Mouse (Mus musculus): Measurements from ENCODE around the gene Matn4.

DNA sequence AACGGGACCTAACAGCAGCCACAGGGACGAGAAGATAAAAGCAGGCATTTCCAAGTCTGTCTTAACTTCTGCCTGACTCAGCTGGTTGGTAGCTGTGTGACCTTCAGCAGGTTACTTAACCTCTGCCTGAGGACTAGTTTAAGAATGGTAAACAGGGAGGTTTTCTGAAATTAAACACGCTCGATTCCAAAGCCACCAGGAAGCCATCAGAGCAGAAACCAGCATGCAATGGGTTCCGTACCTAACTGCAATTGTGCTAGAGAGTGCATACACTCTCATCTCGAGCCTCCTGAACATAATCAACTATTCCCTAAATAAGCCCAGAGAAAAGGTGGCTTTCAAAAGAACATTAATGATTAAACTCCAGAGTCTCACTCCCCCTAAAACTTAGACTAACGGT, 36.8 kb upstream of the Matn4 start:
- TF ChIP-seq CTCF (IDR thresholded peaks at IDR 0.05; ENCODE audit: low read depth): no peak
- TF ChIP-seq EP300 (IDR thresholded peaks at IDR 0.05; ENCODE audit: low read depth): no peak
